Mouse (Mus musculus) liver, postnatal 0 days (tissue): ENCODE data around the gene Adgrf5. TPM values are rescaled to one million over a fixed set of nuclear protein-coding genes. Genes with fewer than 3 reads are reported as not detected.

ENCODE experiments used
- ATAC-seq: fragments of 200-750 bp; cut with Nextera tagmentation; 2 replicates; pipeline ENCODE4 v1.8.0; 2017; ENCODE audit warnings: mild to moderate bottlenecking, moderate library complexity
- DNase-seq: peaks from one replicate; pipeline ENCODE4 v3.0.0-alpha.2; 2016
- H3K27ac ChIP-seq: fragments of 300-500 bp; sonication (generic); 2 replicates; pipeline ENCODE4 v1.5.1; 2014; ENCODE audit warnings: antibody characterized with exemption, moderate library complexity, mild to moderate bottlenecking, low read depth
- H3K27me3 ChIP-seq: fragments of 300-500 bp; sonication (generic); 2 replicates; pipeline ENCODE4 v1.6.1; 2014; ENCODE audit warnings: low read length, control low read depth, mixed read lengths; ENCODE audit not compliant: insufficient read depth
- H3K36me3 ChIP-seq: fragments of 300-500 bp; sonication (generic); replicated peaks from 2 replicates; pipeline ENCODE4 v1.6.1; 2014; ENCODE audit warnings: mild to moderate bottlenecking, control low read depth, low read length, moderate library complexity, mixed read lengths; ENCODE audit not compliant: insufficient read depth
- H3K4me1 ChIP-seq: fragments of 300-500 bp; sonication (generic); 2 replicates; pipeline ENCODE4 v1.6.1; 2014; ENCODE audit warnings: antibody characterized with exemption, mild to moderate bottlenecking, control low read depth; ENCODE audit not compliant: insufficient read depth
- H3K4me2 ChIP-seq: fragments of 300-500 bp; sonication (generic); 2 replicates; pipeline ENCODE4 v1.6.1; 2014; ENCODE audit warnings: low read depth, mild to moderate bottlenecking, low read length, moderate library complexity, mixed read lengths
- H3K4me3 ChIP-seq: fragments of 300-500 bp; sonication (generic); 2 replicates; pipeline ENCODE4 v1.5.1; 2014; ENCODE audit warnings: low read depth, low read length
- H3K9ac ChIP-seq: fragments of 300-500 bp; sonication (generic); replicated peaks from 2 replicates; pipeline ENCODE4 v1.6.1; 2014; ENCODE audit warnings: mild to moderate bottlenecking, moderate library complexity
- H3K9me3 ChIP-seq: fragments of 300-500 bp; sonication (generic); 2 replicates; pipeline ENCODE4 v1.6.1; 2016; ENCODE audit warnings: mild to moderate bottlenecking, control low read depth, low read length, mixed read lengths
- CTCF ChIP-seq: sonication (generic); IDR thresholded peaks from 2 replicates; pipeline ENCODE4 v1.5.1; 2016; ENCODE audit warnings: antibody characterized with exemption, low read depth
- EP300 ChIP-seq: IDR thresholded peaks from 2 replicates; pipeline ENCODE4 v1.6.1; 2016; ENCODE audit warnings: antibody characterized with exemption, low read depth, mild to moderate bottlenecking
- WGBS: fragments of 180-500 bp; shearing (Covaris S2); extraction: QIAGEN DNeasy Blood & Tissue Kit; methylation state at CpG from one replicate; pipeline ENCODE4 v1.1.7; 2014; ENCODE audit not compliant: insufficient replicate concordance; 5-methylcytosine and 5-hydroxymethylcytosine counted together
- polyA plus RNA-seq: library from polyadenylated mRNA; unstranded; fragments of >200 nt; fragmentation: Nextera tagmentation; extraction: Ambion mirVana; gene quantifications from 2 replicates; pipeline ENCODE4 v1.2.1, GENCODE M21; 2015

Gene Adgrf5
- polyA plus RNA-seq, 1 experiment from 2014 or later, result 3.5 TPM

DNA sequence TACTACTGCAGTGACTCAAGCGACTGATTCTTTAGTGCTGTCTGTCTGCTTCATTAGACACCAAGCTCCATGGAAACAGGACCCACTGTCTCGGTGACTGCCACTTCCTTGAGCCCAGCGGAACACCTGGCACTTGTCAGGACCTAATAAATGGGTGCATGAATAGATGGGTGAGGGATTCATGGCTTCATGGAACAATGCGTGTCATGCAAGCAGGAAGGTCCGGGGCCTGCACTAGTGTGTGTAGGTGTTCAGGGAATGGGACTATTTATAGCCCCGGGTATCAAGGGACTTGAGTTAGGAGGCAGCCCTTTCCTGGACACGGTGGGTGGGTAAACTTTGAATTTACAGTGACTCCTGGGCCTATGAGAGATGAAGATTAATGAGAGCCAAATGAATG is 38.4 kb downstream of the Adgrf5 start:
- Histone ChIP-seq H3K4me2 (no peak overlapping the region), H3K27me3 (no peaks in the 10 kb centered on the region), H3K9me3 (0 out of 2 replicates have a peak, but pooled peaks cover 2% of the 10 kb centered on the region), H3K4me1 (peaks cover 7% of the 10 kb centered on the region; the same call in 1 of the 2 replicates), H3K4me3 (no peak overlapping the region), H3K9ac (no peak overlapping the region), H3K36me3 (no peaks in the 10 kb centered on the region), H3K27ac (no peak overlapping the region)
- TF ChIP-seq CTCF, result no peak
- no peak for TF ChIP-seq EP300
- ATAC-seq (no peak), DNase-seq (no peak)
- 68% methylated on average over 7 of the region's 7 CpGs for WGBS

DNA sequence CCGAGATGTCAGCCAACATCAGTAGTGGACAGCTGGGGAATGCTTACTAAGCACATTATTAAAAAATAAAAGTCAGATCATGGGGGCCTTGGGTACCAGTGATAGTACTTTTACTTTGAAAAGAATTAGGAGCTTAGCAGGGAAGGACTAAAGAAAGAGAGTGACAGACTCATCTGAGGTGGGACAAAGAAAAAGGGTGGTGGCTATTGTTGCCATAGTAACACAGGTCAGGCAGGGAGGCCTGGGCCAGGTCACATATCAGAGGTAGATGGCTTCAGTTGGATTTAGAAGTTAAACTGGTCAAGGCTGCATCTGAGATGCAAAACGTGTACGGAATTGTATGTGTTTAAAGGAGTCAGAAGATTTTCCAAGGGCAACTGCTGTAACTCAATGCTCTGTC is 38.9 kb downstream of the Adgrf5 start:
- TF ChIP-seq CTCF (no peak), EP300 (no peak)
- peaks cover 7% of the 10 kb centered on the region; the same call in 1 of the 2 replicates for H3K4me1 ChIP-seq
- H3K4me2 ChIP-seq, result no peak overlapping the region
- no peak overlapping the region for H3K4me3 ChIP-seq
- DNase-seq (no peak), ATAC-seq (no peak)
- H3K36me3 ChIP-seq, result no peaks in the 10 kb centered on the region
- no peak overlapping the region for H3K9ac ChIP-seq
- H3K27ac ChIP-seq, result no peak overlapping the region
- no peaks in the 10 kb centered on the region for H3K27me3 ChIP-seq
- WGBS, result 67% methylated on average over 3 of the region's 3 CpGs
- H3K9me3 ChIP-seq, result 0 out of 2 replicates have a peak, but pooled peaks cover 2% of the 10 kb centered on the region

DNA sequence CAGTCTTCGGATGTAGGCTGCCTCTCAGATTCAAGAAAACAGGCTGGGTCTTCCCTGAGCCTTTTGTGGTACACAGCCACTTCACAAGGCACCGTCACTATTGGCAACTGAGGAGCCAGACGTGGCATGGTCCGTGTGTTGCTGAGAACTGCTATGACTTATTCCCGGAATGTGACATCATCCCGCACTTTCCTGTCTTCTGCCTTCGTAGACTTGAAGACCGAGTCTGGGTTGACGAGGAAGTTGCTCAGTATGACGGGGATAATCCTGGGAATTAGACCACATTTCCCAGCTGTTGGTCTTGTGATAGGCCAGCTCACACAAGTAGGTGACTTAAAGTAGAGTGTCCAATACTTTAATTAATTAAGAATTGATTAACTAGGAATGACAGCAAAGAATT is 40.2 kb downstream of the Adgrf5 start:
- TF ChIP-seq CTCF (no peak), EP300 (no peak)
- DNase-seq (no peak), ATAC-seq (no peak)
- Histone ChIP-seq H3K27me3 (no peaks in the 10 kb centered on the region), H3K4me3 (no peak overlapping the region), H3K9ac (no peak overlapping the region), H3K4me2 (no peak overlapping the region), H3K9me3 (no peaks in the 10 kb centered on the region), H3K27ac (no peak overlapping the region), H3K36me3 (no peaks in the 10 kb centered on the region), H3K4me1 (peaks cover 6% of the 10 kb centered on the region; the same call in 1 of the 2 replicates)
- WGBS, result 74% methylated on average over 10 of the region's 10 CpGs

DNA sequence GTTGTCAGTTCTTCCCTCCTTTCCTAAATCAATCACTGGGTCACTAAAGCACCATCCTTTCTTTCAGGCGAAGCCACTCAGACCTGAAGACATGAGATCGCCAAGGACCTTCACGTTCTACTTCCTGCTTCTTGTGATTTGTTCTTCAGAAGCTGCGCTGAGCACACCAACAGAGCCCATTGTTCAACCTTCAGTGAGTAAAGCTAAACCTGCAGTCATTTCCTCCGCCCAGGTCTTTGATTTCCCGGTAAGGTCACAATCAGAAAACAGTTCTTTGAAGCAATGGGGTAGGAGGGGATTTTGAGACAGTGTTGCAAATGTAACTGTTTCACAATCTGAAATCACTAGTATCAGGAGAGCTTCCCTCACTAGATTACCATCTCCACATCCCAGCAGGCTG is 43.6 kb downstream of the Adgrf5 start:
- TF ChIP-seq CTCF (no peak), EP300 (no peak)
- Histone ChIP-seq H3K36me3 (no peaks in the 10 kb centered on the region), H3K4me1 (no peaks in the 10 kb centered on the region), H3K27me3 (no peaks in the 10 kb centered on the region), H3K9me3 (no peaks in the 10 kb centered on the region), H3K9ac (no peak overlapping the region), H3K4me3 (no peak overlapping the region), H3K4me2 (no peak overlapping the region), H3K27ac (no peak overlapping the region)
- WGBS, result 40% methylated on average over 6 of the region's 6 CpGs
- no peak for DNase-seq
- ATAC-seq, result no peak

DNA sequence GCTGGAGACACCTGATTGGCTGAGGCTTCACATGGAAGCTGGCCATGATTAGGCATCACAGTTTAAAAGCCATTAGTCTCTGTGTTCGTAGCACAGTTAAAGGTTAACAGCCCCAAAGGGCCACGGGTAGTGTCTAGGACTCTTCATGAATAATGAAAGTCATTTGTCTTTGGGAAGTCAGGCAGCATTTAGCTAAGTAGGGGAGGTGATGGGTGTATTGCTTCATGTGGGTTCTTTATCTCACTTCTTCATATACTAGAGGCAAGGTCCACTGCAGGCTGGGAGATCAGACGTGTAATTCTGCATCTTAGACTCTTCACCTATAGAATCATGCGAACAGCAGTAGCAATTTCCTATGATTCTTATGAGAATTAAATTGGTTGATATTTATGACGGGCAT is 44.2 kb downstream of the Adgrf5 start:
- Histone ChIP-seq H3K27ac (no peak overlapping the region), H3K9me3 (no peaks in the 10 kb centered on the region), H3K4me3 (no peak overlapping the region), H3K36me3 (no peaks in the 10 kb centered on the region), H3K9ac (no peak overlapping the region), H3K4me1 (no peaks in the 10 kb centered on the region), H3K4me2 (no peak overlapping the region), H3K27me3 (no peaks in the 10 kb centered on the region)
- DNase-seq, result no peak
- 61% methylated on average over 5 of the region's 5 CpGs for WGBS
- TF ChIP-seq CTCF (no peak), EP300 (no peak)
- ATAC-seq, result no peak

DNA sequence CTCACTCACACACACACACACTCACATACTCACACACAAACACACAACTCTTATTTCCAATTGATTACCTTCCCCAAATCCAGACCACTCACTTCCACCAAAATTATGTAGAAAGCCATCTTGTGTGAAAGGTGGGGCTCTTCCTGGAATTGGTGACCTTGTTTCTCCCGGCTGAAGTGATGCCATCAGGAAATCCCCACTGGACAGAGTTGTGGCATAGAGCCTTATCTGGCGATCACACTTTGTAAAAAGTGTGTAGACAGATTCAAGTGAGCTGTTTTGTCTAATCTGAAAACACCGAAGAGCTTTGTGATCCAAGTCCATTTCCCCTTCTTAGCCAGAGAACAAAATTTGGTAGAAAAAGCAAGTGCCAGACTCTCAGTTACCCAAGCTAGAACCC is 46.1 kb downstream of the Adgrf5 start:
- Histone ChIP-seq H3K9me3 (no peaks in the 10 kb centered on the region), H3K4me2 (no peak overlapping the region), H3K4me3 (no peak overlapping the region), H3K27ac (no peak overlapping the region), H3K27me3 (no peaks in the 10 kb centered on the region), H3K9ac (no peak overlapping the region), H3K4me1 (no peaks in the 10 kb centered on the region), H3K36me3 (no peaks in the 10 kb centered on the region)
- no peak for DNase-seq
- no peak for ATAC-seq
- TF ChIP-seq EP300 (no peak), CTCF (no peak)
- 61% methylated on average over 3 of the region's 3 CpGs for WGBS

DNA sequence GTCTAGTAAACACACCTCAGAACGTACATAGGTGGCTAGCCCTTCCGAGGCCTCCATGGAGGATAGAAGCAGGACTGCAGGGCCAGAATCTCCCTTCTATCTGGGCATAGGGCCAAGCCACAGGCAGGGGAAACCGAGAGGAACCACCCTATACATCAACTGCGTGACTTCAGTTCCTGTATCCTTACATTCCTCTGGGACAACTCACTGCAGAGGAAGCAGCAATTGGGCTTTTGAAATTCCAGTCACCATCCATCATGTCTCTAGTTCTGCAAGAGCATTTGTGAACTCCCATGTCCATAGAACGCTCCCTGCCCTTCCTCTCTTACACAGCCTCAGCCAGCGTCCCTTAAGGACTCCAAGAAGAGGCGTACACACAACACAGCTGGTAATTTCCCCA is 47.3 kb downstream of the Adgrf5 start:
- no peaks in the 10 kb centered on the region for H3K9me3 ChIP-seq
- TF ChIP-seq CTCF (no peak), EP300 (0 out of 2 replicates have a peak, but pooled peaks have one; percentile 21)
- no peaks in the 10 kb centered on the region for H3K36me3 ChIP-seq
- H3K27ac ChIP-seq, result no peak overlapping the region
- DNase-seq (no peak), ATAC-seq (peak; percentile 40; the same call in 1 of the 2 replicates)
- no peak overlapping the region for H3K9ac ChIP-seq
- no peak overlapping the region for H3K4me2 ChIP-seq
- no peak overlapping the region for H3K4me3 ChIP-seq
- WGBS, result 44% methylated on average over 7 of the region's 7 CpGs
- H3K4me1 ChIP-seq, result no peaks in the 10 kb centered on the region
- no peaks in the 10 kb centered on the region for H3K27me3 ChIP-seq
